Mouse (Mus musculus) erythroid progenitor cell, adult 5-6 weeks (primary cell): ENCODE data around the gene Derl3. TPM values are rescaled to one million over a fixed set of nuclear protein-coding genes. Genes with fewer than 3 reads are reported as not detected.
"Not testable (repeated sequence)": the region's sequence is repeated elsewhere in the genome, so short reads cannot be mapped to it uniquely, and the experiment has no call there.

Experiments used
- ATAC-seq: replicated peaks from 2 replicates; pipeline ENCODE4 v1.8.0; 2016; ENCODE audit warnings: moderate number of reproducible peaks, mild to moderate bottlenecking, moderate TSS enrichment, inconsistent platforms; ENCODE audit not compliant: poor library complexity, low FRiP score, severe bottlenecking
- total RNA-seq, 2 experiments: library from RNA; stranded (forward) in 1 of 2; stranded (reverse) in 1 of 2; fragments of 150-400 nt in 1 of 2; fragments of 186-747, 209-891 nt in 1 of 2; gene quantifications; 2 replicates each; pipeline versions ENCODE4 v1.2.3 to v1.2.4; 2015 to 2017; ENCODE audit warnings: low replicate concordance in 2 of 2

Gene Derl3
- total RNA-seq, 2 experiments from 2014 or later = not detected

DNA sequence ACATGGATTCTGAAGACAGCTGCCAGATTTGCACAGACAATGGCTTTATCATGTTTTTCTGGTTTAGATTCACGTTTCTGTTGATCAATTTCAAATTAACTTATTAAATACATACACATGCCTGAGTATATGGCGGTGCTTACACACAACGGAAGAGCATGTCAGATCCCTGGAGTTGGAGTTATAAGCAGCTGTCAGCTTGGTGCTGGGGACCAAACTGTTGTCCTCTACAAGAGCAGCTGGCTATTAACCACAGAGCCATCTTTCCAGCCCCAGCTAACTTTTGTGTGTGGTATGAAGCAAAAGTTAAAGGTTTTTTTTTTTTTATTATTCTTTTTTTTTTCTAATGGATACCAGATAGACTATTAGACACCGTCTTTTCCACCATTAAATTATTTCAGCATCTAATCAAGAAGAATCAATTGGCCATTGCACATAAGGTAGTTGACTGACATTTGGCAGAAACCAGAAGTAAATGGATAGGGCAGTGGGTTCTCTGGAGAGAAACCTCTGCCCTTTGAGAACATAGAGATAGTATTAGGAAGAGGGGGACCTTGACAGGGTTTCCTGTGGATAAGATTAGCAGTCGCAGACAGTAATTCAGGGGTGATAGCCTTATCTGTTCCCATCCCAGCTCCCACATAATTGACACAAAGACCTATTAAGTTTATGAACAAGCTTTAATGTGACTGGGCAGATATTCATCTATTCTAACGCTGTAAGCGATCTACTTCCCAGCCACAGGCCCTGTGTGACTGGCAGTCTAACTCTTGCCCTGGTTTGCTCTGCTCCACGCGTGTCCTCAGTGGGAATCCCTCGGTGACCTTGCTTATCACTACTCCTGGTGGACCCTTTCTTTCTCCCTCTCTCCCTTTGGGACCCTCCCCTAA lies 20.9 kb upstream of the Derl3 start:
- ATAC-seq = 0 out of 2 replicates have a peak, but pooled peaks have one; percentile 18

GRCm38 (mm10) chr10:75872915-75873542 lies 20.2 kb upstream of the Derl3 start:
- 0 out of 2 replicates have a peak, but pooled peaks have one; percentile 13 for ATAC-seq

GRCm38 (mm10) chr10:75873543-75874170 lies 19.6 kb upstream of the Derl3 start:
- ATAC-seq = no peak

- no peak for ATAC-seq
Measured at GRCm38 (mm10) chr10:75878836-75879235, 14.4 kb upstream of the Derl3 start.

- no peak for ATAC-seq
Measured at GRCm38 (mm10) chr10:75880351-75880750, 12.9 kb upstream of the Derl3 start.

GRCm38 (mm10) chr10:75880771-75881577 lies 12.2 kb upstream of the Derl3 start:
- ATAC-seq = no peak

DNA sequence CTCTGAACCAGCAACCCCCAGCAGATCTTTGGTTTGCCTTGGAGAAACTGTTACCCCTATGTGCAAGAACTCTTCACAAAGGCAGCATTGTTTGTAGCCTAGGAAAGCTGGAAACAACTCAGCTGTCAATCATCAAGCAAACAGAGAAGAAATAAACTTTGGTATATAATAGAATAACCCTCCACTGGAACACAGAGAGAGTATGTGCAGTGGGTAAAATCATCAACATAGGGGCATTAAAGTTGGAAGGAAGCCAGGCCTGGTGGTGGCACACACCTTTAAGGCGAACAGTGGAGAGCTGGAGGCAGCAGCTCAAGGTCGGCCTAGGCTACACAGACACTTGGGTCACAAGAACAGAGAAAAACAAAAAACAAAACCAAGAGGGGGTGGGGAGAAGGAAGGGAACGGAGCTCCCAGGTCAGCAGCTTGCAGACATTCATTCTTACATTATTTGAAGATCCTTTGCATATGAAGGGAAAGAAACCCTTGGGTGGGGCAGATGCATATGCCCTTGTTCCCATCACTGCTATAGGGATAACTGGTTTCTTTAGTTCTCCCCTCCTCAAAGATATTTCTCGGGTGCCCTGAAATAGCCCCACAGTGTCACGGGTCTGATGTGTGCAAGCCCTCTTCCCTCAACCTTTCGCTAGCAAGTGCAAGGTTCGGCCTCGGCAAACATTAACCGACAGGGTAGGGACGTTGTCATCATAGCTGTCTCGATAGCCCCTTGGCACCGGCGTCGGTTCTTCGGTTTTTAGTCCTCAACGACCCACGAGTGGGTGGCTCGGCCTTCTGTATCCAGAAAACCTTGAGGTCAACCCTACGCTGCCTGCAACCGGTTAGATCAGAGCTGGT lies 11.4 kb upstream of the Derl3 start:
- no peak for ATAC-seq

DNA sequence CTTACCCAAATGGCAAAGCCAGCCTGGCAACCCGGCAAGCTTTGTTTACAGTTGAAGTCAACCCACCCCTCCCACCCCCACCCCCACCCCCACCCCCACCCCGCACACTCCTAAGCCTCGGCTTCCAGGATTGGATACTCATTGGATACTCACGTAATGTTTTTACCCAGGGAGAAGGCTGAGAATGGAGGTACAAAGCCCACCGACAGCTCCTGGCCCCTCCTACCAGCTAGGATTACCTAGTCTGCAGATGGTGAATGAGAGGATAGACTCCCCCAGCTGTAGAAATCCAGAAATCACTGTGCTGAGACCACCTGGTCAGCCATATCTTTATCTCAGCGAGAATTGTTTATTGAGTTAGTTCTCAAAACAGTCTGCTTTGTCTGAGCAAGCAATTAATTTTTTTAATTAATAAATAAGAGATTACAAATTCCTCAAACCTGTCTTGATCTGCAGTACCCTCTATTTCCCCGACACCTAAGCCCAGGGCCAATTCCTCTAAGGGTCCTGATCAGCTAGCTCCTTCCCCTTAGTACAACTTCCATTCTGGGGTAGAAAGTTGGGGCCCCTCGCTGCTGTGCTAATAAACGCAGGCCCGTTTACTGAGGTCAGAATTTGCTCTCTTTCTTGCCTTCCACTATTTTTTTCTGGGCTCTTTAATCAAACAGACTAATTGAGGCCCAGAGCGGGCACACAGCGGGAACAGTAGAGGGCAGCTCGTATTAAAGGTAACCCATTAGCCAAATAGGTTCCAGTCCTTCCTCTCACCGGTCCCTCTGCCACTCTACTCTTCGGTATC lies 10.6 kb upstream of the Derl3 start:
- 0 out of 2 replicates have a peak, but pooled peaks have one; percentile 18 for ATAC-seq

GRCm38 (mm10) chr10:75883232-75883552 lies 10.0 kb upstream of the Derl3 start:
- peak; percentile 45; the same call in 1 of the 2 replicates for ATAC-seq

DNA sequence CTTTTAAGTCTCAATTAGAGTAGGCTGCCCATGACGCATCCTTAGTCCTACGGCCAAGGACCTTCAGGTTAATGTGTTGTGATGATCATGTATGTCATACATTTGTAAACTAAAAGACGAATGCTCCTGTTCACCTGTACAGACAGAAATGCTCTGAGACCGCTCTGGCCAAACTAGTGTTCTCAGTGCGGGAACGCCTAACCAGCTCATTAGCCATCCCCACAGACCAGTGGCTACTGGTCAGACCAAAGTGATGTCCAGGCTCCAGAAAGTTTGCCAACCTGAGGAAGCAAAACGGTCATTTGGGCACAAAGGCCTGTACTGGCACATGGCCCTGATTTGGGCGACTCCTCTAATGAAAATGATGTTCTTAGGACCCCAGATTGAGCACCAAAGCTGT lies 8.5 kb upstream of the Derl3 start:
- ATAC-seq = no peak

- not testable (repeated sequence) for ATAC-seq
Measured at GRCm38 (mm10) chr10:75887504-75887903, 5.7 kb upstream of the Derl3 start.

DNA sequence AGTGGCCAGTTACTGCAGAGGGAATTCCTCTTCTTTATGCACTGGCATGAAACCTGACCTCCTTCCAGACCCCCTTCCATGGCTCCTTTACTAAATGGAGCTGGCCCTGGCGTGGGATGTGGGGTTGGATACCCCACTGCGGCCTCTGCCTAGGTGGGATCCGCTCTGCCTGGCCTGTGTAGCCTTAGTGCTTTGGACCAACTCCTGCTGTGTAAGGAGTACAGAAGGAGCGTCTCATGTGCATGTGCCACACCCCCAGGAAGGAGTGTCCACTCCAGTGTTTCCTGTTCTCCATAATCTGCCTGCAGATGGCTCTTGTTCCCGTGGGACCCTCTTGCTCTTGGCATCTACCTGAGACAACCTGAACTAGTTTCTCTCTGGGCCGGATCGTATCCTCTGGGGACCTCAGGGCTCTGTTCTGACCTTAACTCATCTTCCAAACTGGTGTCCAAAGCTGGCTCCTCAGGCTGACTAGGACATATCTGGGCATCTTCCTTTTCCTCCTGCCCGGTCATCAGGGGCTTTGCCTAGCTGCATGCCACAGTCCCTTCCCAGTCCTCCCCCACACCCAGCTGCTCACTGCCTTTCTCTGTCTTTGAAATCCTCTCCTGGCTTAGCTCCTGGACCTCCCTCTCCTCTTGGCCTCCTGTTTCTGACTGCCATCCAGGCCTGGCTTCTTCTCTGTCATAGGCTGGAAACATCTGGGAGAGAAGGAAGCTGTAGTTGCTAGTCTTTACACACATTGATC lies 3.6 kb upstream of the Derl3 start:
- ATAC-seq = no peak

GRCm38 (mm10) chr10:75894601-75895000 lies 1.4 kb downstream of the Derl3 start:
- no peak for ATAC-seq

GRCm38 (mm10) chr10:75895730-75896129 lies 2.5 kb downstream of the Derl3 start:
- no peak for ATAC-seq

- ATAC-seq = no peak
Measured at GRCm38 (mm10) chr10:75896208-75896607, 3.0 kb downstream of the Derl3 start.

- ATAC-seq = no peak
Measured at GRCm38 (mm10) chr10:75897373-75897772, 4.2 kb downstream of the Derl3 start.

- ATAC-seq = no peak
Measured at GRCm38 (mm10) chr10:75898039-75898564, 4.9 kb downstream of the Derl3 start.
